Mouse (Mus musculus): ENCODE measurements around the gene Relb. TPM values are rescaled to one million over a fixed set of nuclear protein-coding genes. Genes with fewer than 3 reads are reported as not detected.

The Relb gene
- polyA plus RNA-seq, 1 experiment from 2014 or later: 3.9 TPM

GRCm38 (mm10) chr7:19578436-19578835, 50.8 kb downstream of the Relb start:
- no peak overlapping the region for H3K9ac ChIP-seq (replicated peaks; ENCODE audit: low read depth, low read length)
- H3K4me1 ChIP-seq (replicated peaks; ENCODE audit: control insufficient read depth, insufficient read depth, low read length): peaks cover 14% of the 10 kb centered on the region
- 71% methylated on average over 4 of the region's 4 CpGs for WGBS
- H3K4me2 ChIP-seq (ENCODE audit: low read length): no peak overlapping the region
- H3K27ac ChIP-seq (ENCODE audit: low read length): no peak overlapping the region
- H3K9me3 ChIP-seq (ENCODE audit: control insufficient read depth, low read length): no peaks in the 10 kb centered on the region
- H3K36me3 ChIP-seq (ENCODE audit: control insufficient read depth, insufficient read depth): peaks cover 15% of the 10 kb centered on the region
- ATAC-seq: no peak
- H3K4me3 ChIP-seq (replicated peaks; ENCODE audit: low read length): no peak overlapping the region
- H3K27me3 ChIP-seq (replicated peaks; ENCODE audit: control insufficient read depth, insufficient read depth, low read length): peaks cover 26% of the 10 kb centered on the region

DNA sequence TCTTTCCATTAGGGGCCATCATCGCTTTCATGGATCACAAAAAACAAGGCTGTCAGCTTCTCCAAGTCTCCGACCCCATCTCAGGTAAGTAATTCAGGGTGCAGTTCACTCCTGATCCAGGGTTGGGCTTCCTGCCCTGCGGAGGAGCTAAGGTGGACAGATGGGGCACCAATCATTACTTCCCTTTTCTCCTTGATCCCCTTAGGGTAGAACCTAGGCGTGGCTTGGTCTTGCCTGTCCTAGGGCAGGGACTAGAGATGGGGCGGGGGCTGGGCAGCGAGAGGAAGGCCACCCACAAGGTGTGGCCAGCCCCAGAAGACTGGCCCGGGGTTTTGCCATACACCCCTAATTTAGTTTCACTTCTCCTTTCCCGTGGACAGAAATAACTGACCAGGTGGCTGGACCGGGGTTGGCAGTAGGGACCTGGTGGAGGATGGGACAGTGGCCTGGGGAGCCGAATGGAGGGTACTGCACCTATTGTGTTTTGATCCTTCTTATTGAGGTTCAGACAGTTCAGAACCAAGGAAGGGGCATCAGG, 51.3 kb downstream of the Relb start:
- peaks cover 26% of the 10 kb centered on the region for H3K27me3 ChIP-seq (replicated peaks; ENCODE audit: control insufficient read depth, insufficient read depth, low read length)
- H3K4me2 ChIP-seq (ENCODE audit: low read length): no peak overlapping the region
- no peaks in the 10 kb centered on the region for H3K9me3 ChIP-seq (ENCODE audit: control insufficient read depth, low read length)

GRCm38 (mm10) chr7:19577141-19577852, 51.9 kb downstream of the Relb start, which contains the start of the genes Zfp296 and Gemin7:
Gene Zfp296, plus strand, starts transcription at chr7:19577287.
Gene Gemin7, minus strand, starts transcription at chr7:19577595.
- peak within 1 kb of the TSS; percentile 51 for H3K4me2 ChIP-seq (ENCODE audit: low read length)
- H3K27me3 ChIP-seq (replicated peaks; ENCODE audit: control insufficient read depth, insufficient read depth, low read length): peaks cover 26% of the 10 kb centered on the region
- H3K4me3 ChIP-seq (replicated peaks; ENCODE audit: low read length): peak within 1 kb of the TSS; percentile 36
- peak within 1 kb of the TSS; percentile 44 for H3K9ac ChIP-seq (replicated peaks; ENCODE audit: low read depth, low read length)
- peaks cover 11% of the 10 kb centered on the region for H3K36me3 ChIP-seq (ENCODE audit: control insufficient read depth, insufficient read depth)
- no peak within 1 kb of the TSS for H3K27ac ChIP-seq (ENCODE audit: low read length)
- ATAC-seq: no peak
- peaks cover 18% of the 10 kb centered on the region for H3K4me1 ChIP-seq (replicated peaks; ENCODE audit: control insufficient read depth, insufficient read depth, low read length)
- no peaks in the 10 kb centered on the region for H3K9me3 ChIP-seq (ENCODE audit: control insufficient read depth, low read length)
- WGBS: under 1% methylated on average over 56 of the region's 56 CpGs

More for the DNA sequence above, 51.3 kb downstream of the Relb start:
- no peak overlapping the region for H3K9ac ChIP-seq (replicated peaks; ENCODE audit: low read depth, low read length)
- H3K36me3 ChIP-seq (ENCODE audit: control insufficient read depth, insufficient read depth): peaks cover 13% of the 10 kb centered on the region
- peaks cover 15% of the 10 kb centered on the region for H3K4me1 ChIP-seq (replicated peaks; ENCODE audit: control insufficient read depth, insufficient read depth, low read length)
- peak overlapping the region; percentile 36 for H3K4me3 ChIP-seq (replicated peaks; ENCODE audit: low read length)
- WGBS: 20% methylated on average over 10 of the region's 10 CpGs
- no peak overlapping the region for H3K27ac ChIP-seq (ENCODE audit: low read length)
- no peak for ATAC-seq

GRCm38 (mm10) chr7:19575559-19575958, 53.7 kb downstream of the Relb start:
- H3K36me3 ChIP-seq (ENCODE audit: control insufficient read depth, insufficient read depth): peaks cover 4% of the 10 kb centered on the region
- peaks cover 24% of the 10 kb centered on the region for H3K4me1 ChIP-seq (replicated peaks; ENCODE audit: control insufficient read depth, insufficient read depth, low read length)
- H3K27me3 ChIP-seq (replicated peaks; ENCODE audit: control insufficient read depth, insufficient read depth, low read length): peaks cover 26% of the 10 kb centered on the region
- WGBS: 71% methylated on average over 3 of the region's 3 CpGs
- ATAC-seq: no peak
- no peak overlapping the region for H3K4me2 ChIP-seq (ENCODE audit: low read length)
- no peak overlapping the region for H3K27ac ChIP-seq (ENCODE audit: low read length)
- no peaks in the 10 kb centered on the region for H3K9me3 ChIP-seq (ENCODE audit: control insufficient read depth, low read length)
- H3K9ac ChIP-seq (replicated peaks; ENCODE audit: low read depth, low read length): no peak overlapping the region
- H3K4me3 ChIP-seq (replicated peaks; ENCODE audit: low read length): no peak overlapping the region

GRCm38 (mm10) chr7:19573776-19574140, 55.5 kb downstream of the Relb start:
- no peak overlapping the region for H3K27ac ChIP-seq (ENCODE audit: low read length)
- 26% methylated on average over 15 of the region's 16 CpGs for WGBS
- H3K9ac ChIP-seq (replicated peaks; ENCODE audit: low read depth, low read length): peak overlapping the region; percentile 76
- no peaks in the 10 kb centered on the region for H3K36me3 ChIP-seq (ENCODE audit: control insufficient read depth, insufficient read depth)
- no peaks in the 10 kb centered on the region for H3K9me3 ChIP-seq (ENCODE audit: control insufficient read depth, low read length)
- peaks cover 24% of the 10 kb centered on the region for H3K4me1 ChIP-seq (replicated peaks; ENCODE audit: control insufficient read depth, insufficient read depth, low read length)
- ATAC-seq: no peak; the same call in 1 of the 2 replicates
- H3K4me2 ChIP-seq (ENCODE audit: low read length): peak overlapping the region; percentile 87
- H3K4me3 ChIP-seq (replicated peaks; ENCODE audit: low read length): peak overlapping the region; percentile 69
- peaks cover 22% of the 10 kb centered on the region for H3K27me3 ChIP-seq (replicated peaks; ENCODE audit: control insufficient read depth, insufficient read depth, low read length)

DNA sequence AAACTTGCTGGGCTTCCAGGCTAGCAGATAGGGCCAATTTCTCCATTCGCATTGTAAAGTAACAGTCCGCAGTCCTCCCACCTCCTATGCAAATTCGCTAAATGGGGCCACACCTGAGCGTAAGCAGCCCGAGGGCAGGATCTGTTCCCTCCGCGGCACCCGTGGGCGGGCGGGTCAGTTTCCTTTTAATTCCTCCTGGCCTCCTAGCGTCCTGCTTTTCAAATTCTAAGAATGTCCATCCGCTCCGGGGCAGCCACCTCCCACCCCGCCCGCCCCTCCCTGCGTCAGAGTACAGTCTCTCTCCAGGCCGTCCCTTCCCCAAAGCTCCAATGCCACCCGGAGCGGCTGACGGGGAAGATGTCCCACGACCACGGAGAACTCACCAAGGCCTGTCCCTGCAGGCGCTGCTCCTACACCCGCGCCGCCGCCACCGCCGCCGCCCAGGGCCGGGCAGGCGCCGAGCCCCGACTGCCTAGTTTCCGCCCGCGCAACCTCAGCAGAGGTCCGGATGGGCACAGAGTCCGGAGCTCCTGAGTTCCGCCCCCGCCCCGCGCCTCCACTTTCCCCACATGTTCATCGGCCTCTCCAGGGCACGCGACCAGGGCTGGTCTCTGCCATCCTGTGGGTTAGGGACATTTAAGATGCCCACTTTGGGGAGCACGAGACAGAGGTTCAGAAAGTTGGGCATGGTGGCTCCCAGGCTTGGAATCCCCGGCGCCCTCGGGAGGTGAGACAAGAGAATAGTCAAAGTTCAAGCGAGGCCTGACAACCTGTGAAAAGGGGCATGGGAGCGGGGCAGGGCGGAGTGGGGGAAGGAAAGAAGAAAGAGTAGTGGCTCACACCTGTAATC, 56.1 kb downstream of the Relb start:
- peaks cover 24% of the 10 kb centered on the region for H3K4me1 ChIP-seq (replicated peaks; ENCODE audit: control insufficient read depth, insufficient read depth, low read length)
- under 1% methylated on average over 52 of the region's 53 CpGs for WGBS
- no peaks in the 10 kb centered on the region for H3K9me3 ChIP-seq (ENCODE audit: control insufficient read depth, low read length)
- H3K4me3 ChIP-seq (replicated peaks; ENCODE audit: low read length): peak overlapping the region; percentile 69
- no peaks in the 10 kb centered on the region for H3K36me3 ChIP-seq (ENCODE audit: control insufficient read depth, insufficient read depth)
- H3K27ac ChIP-seq (ENCODE audit: low read length): peak overlapping the region; percentile 48; the same call in 1 of the 2 replicates
- peaks cover 16% of the 10 kb centered on the region for H3K27me3 ChIP-seq (replicated peaks; ENCODE audit: control insufficient read depth, insufficient read depth, low read length)
- H3K4me2 ChIP-seq (ENCODE audit: low read length): peak overlapping the region; percentile 87
- peak overlapping the region; percentile 76 for H3K9ac ChIP-seq (replicated peaks; ENCODE audit: low read depth, low read length)
- ATAC-seq: peak; percentile 91

DNA sequence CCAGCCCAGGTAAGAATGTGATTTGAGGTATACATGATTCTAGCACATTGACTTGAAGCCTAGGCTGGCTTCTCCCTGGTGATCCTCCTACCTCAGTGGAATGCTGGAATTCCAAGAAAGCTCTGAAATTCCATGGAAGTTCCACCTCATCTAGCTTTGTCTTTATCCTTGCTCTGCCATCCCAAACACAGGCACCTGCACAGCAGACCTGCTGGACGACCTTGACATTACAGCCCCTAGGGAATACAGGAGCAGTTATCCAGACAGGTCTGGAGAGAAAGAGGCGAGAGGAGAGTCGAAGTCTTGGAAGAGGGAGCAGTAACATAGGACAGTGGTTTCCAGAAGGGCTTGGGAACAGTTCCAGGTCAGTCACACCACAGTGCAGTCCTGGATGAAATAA, 59.6 kb downstream of the Relb start:
- Histone ChIP-seq H3K9me3 (ENCODE audit: control insufficient read depth, low read length) (no peaks in the 10 kb centered on the region), H3K4me3 (replicated peaks; ENCODE audit: low read length) (no peak overlapping the region), H3K27ac (ENCODE audit: low read length) (no peak overlapping the region), H3K27me3 (replicated peaks; ENCODE audit: control insufficient read depth, insufficient read depth, low read length) (no peaks in the 10 kb centered on the region), H3K36me3 (ENCODE audit: control insufficient read depth, insufficient read depth) (peaks cover 7% of the 10 kb centered on the region), H3K9ac (replicated peaks; ENCODE audit: low read depth, low read length) (no peak overlapping the region), H3K4me2 (ENCODE audit: low read length) (no peak overlapping the region), H3K4me1 (replicated peaks; ENCODE audit: control insufficient read depth, insufficient read depth, low read length) (peaks cover 17% of the 10 kb centered on the region)
- WGBS: 90% methylated on average over 3 of the region's 3 CpGs
- ATAC-seq: no peak

DNA sequence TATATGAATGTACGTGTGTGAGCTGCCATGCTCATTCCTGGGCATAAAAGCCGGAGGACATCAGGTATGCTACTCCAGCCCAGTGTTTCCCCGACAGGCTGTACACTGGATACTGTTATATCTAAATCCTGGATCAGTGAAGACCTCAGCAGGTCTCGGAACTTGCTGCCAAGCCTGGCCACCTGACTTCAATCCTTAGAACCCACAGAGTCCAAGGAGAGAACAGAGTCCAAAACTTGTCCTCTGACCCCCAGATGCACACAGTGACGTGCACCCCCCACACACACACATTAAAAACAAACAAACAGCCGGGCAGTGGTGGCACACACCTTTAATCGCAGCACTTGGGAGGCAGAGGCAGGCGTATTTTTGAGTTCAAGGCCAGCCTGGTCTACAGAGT, 61.8 kb downstream of the Relb start:
- no peak overlapping the region for H3K4me3 ChIP-seq (replicated peaks; ENCODE audit: low read length)
- H3K27me3 ChIP-seq (replicated peaks; ENCODE audit: control insufficient read depth, insufficient read depth, low read length): no peaks in the 10 kb centered on the region
- 93% methylated on average over 8 of the region's 8 CpGs for WGBS
- no peak overlapping the region for H3K4me2 ChIP-seq (ENCODE audit: low read length)
- no peak overlapping the region for H3K27ac ChIP-seq (ENCODE audit: low read length)
- no peak for ATAC-seq
- peaks cover 12% of the 10 kb centered on the region for H3K36me3 ChIP-seq (ENCODE audit: control insufficient read depth, insufficient read depth)
- H3K4me1 ChIP-seq (replicated peaks; ENCODE audit: control insufficient read depth, insufficient read depth, low read length): peaks cover 15% of the 10 kb centered on the region
- H3K9ac ChIP-seq (replicated peaks; ENCODE audit: low read depth, low read length): no peak overlapping the region
- 0 out of 2 replicates have a peak, but pooled peaks cover 3% of the 10 kb centered on the region for H3K9me3 ChIP-seq (ENCODE audit: control insufficient read depth, low read length)

GRCm38 (mm10) chr7:19565803-19566202, 63.4 kb downstream of the Relb start:
- Histone ChIP-seq H3K4me2 (ENCODE audit: low read length) (no peak overlapping the region), H3K4me3 (replicated peaks; ENCODE audit: low read length) (no peak overlapping the region), H3K27me3 (replicated peaks; ENCODE audit: control insufficient read depth, insufficient read depth, low read length) (no peaks in the 10 kb centered on the region), H3K27ac (ENCODE audit: low read length) (no peak overlapping the region), H3K4me1 (replicated peaks; ENCODE audit: control insufficient read depth, insufficient read depth, low read length) (peaks cover 13% of the 10 kb centered on the region), H3K36me3 (ENCODE audit: control insufficient read depth, insufficient read depth) (peaks cover 12% of the 10 kb centered on the region), H3K9ac (replicated peaks; ENCODE audit: low read depth, low read length) (no peak overlapping the region), H3K9me3 (ENCODE audit: control insufficient read depth, low read length) (0 out of 2 replicates have a peak, but pooled peaks cover 3% of the 10 kb centered on the region)
- no peak for ATAC-seq
- WGBS: 98% methylated on average over 2 of the region's 2 CpGs

All from forebrain, embryonic 16.5 days (tissue).